Mouse (Mus musculus): ENCODE results near the gene Bcar3.
"Not testable (repeated sequence)": the region's sequence is repeated elsewhere in the genome, so short reads cannot be mapped to it uniquely, and the experiment has no call there.

Gene Bcar3

DNA sequence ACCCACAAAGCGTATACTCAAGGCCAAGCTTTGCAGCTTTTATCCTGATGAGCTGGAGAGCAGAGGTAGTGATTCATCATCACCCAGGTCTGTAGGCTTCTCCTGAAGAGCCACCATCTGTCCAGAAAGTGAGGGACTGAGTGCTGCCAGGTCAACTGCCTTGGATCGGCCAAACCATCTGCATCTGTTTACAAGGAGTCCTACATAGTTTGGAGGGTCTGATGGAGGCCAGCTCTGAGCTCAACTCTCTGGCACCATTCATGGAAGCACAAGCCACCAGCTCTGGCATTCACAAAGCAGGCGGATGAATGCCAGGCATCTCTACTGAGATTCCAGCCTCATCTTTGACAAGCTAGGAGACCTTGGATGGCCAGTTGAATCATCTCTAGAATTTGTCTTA lies 87.7 kb downstream of the Bcar3 start:
- no peak for DNase-seq (ENCODE audit: low spot score in 2 of 2)

DNA sequence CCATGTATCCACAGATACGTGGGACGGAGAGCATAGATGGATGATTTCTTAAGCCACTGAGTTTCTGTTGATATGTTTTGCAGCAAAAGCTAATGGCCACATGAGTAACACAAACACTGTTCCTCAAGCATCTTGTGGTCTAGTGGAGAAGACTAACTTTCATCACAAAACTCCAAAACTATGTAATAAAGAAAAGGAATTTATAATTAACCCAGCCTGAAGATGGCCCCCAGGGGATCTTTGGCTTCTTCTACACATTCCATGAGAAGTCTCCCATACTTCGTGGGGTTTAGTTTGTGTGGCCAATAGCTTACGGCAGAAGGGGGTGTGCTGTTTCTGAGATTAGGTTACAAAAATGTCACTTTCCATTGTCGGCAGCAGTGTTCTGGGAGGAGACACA lies 92.5 kb downstream of the Bcar3 start:
- no peak for DNase-seq (ENCODE audit: low spot score in 2 of 2)

DNA sequence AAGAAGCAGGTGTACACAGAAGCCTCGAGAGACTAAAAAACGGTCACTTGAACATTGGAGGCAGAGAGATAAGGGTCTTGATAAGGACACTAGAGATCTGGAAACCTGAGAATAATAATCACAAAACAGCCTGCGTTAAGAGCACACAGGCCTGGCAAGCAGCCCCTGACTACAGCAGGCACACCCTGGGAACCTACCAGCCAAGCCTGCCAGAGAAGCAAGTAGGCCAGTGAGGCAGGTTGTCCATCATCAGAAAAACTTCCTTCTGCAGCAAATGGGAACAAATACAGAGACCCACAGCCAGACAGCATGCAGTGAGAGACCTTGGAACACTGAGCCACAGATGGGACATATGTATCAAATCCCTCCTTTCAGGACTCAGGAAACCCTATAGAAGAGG lies 93.8 kb downstream of the Bcar3 start:
- no peak for DNase-seq (ENCODE audit: low spot score in 2 of 2)

DNA sequence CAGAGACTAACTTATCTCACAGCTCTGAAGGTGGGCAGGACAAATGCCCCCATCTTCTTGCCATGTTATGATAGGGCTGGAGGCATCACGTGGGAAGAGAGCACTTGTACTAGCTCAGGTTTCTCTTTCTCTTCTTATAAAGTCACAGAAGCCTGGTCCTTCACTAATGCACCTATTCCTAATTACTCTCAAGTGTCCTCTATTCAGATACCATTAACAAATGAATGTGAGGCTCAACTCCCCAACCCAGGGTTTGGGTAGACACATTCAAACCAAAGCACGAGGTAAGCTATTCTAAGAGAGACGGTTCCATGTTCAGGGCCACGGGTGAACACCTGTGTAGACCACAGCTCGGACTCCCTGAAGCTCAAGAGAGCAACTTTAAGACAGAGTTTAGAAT lies 96.0 kb downstream of the Bcar3 start:
- no peak for DNase-seq (ENCODE audit: low spot score in 2 of 2)

DNA sequence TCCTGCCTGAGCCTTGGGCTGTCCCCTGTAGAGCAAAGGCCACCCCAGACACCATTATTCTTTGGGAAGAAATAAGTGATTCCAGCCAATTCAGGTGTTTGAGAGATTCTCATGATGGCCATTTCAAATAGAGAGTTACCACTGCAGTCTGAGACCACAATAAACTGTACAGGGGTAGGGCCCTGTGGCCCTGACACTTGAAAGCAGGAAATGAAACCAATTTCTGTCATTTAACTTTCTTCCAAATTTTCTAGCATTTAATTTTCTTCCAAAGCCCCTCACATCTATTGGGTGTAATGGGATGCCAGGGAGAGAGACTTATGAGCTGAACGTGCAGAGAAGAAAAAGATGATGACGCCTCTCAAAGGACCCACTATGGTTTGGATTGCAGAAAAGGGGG lies 97.2 kb downstream of the Bcar3 start:
- no peak for DNase-seq (ENCODE audit: low spot score in 2 of 2)

DNA sequence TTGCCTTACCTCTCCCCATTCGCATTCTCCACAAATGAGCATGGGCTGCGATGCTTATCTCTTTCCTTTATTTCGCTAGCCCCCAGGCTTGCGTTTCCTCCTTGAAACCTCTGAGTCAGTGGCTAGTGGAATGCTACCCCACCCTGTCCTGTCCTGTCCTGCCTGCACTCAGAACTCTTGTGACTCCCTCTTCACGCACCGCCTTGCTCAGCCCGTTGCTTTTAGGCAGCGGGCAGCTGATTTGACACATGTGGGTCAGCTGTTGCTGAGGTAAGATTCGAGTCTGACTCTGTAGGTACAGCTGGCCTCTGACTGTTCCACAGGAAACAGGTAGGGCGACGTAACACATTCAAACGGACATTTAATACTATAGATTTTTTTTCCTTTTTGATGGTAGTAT lies 97.9 kb downstream of the Bcar3 start:
- DNase-seq (ENCODE audit: low spot score in 2 of 2), result no peak

DNA sequence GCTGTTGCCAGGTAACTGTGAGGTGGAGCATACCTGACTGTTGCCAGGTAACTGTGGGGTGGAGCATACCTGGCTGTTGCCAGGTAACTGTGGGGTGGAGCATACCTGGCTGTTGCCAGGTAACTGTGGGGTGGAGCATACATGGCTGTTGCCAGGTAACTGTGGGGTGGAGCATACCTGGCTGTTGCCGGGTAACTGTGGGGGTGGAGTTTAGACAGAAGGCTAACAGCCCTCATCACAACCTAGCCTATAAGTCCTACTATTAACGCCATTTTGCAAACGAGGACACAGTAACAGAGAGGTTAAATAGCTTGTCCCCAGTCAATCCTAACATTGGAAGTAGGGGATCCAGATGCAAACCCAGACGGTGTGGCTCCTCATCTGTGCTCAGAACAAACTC lies 99.5 kb downstream of the Bcar3 start:
- not testable (repeated sequence) for DNase-seq (ENCODE audit: low spot score in 2 of 2)

DNA sequence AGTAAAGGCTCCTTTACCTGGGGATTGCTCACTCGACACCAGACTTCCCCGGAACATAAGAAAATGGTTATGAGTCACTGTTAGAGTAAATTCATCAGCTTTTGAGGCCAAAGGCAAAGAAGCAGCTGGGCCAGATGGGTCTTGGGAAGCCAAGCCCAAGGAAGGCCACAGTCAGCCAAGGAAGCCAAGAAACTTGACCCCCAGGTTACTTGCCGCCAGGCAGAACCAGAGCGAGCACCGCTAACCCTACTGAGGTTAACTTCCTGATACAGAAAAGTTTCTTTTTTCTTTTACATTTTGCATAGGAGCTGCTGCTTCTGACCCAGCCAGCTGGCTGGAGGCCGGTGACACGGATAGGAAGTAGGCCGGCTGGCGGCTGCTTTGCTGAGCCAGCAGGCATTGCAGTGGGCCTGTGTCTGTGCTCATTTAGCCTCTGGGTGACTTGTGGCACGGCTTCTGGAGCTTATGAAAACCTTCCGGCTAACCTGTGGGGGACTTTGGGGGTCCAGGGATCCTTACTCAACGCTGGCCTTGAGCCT lies 100.0 kb downstream of the Bcar3 start:
- no peak for DNase-seq (ENCODE audit: low spot score in 2 of 2)

DNA sequence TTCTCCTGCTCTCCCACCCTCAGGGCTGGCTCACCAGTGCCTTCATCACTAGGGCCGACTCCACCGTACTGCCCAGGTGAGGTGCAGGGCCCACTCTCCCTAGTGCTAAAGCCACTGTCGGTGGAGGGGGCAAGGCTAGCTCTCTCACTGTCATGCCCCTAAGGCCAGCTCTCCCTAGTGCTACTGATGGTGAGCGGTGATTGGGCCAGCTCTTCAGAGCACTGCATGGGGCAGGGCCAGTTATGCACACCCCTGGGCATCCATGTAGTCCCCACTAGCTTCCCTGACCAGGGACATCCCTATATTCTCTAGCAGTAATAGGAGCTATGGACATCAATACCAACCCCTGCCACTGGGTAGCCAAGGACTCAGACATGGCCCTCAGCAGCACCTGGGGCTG lies 103.0 kb downstream of the Bcar3 start:
- no peak for DNase-seq (ENCODE audit: low spot score in 2 of 2)

DNA sequence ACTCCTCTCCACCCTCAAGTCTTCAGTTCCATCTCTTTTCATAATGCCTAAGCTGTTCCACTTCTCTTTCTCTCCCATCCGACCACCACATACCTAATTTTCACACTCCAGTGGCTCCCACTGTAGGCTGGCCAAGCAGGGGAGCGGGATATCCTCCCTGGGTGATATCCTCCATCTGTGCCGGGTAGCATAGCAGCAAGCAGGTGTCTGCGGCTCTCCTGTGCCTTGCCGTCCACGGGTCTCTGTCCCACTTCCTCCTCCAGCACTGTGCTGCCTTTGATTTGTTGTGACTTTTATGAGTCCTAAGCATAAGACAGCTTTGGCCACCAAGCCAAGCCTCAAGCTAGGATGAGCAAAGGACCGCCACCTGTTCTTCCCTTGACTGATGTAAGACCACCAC lies 103.5 kb downstream of the Bcar3 start:
- DNase-seq (ENCODE audit: low spot score in 2 of 2), result no peak

DNA sequence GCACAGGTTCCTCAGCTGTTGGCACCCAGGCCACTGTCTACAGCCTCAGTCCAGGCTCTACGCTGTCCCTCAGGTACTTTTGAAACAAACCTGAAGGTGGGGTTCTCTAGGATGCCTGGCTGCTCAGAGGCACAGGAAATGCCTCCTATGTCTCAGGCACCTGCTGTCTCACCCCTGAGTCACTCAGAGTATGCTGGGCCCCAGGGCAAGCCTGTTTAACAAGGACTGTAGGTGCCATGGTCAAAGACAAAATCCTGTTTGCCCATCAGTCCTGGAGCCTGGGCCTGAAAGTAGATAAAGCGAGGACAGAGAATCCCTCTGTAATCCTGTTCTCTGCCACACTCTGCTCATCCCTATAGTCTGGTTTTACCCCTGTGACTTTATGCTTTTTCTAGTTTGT lies 107.1 kb downstream of the Bcar3 start:
- DNase-seq (ENCODE audit: low spot score in 2 of 2), result no peak

DNA sequence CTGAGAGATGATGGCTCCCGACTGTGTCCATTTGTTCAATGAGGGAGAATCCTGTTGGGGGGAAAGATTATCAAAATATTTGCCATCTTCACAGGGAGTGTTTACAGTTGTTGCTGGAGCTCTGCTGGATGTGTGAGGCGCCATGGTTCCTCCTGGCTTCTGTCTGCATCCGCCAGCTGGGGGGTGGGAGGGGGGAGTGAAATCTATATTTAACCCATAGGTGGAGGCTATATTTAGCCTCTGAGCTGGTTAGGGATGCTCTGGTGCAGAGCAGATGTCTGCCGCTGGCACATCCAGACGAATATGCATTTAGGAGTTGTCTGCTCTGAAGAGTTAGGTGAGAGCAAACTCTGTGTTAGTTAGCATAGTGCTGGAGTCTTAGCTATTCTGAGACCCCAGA lies 108.2 kb downstream of the Bcar3 start:
- no peak for DNase-seq (ENCODE audit: low spot score in 2 of 2)

DNA sequence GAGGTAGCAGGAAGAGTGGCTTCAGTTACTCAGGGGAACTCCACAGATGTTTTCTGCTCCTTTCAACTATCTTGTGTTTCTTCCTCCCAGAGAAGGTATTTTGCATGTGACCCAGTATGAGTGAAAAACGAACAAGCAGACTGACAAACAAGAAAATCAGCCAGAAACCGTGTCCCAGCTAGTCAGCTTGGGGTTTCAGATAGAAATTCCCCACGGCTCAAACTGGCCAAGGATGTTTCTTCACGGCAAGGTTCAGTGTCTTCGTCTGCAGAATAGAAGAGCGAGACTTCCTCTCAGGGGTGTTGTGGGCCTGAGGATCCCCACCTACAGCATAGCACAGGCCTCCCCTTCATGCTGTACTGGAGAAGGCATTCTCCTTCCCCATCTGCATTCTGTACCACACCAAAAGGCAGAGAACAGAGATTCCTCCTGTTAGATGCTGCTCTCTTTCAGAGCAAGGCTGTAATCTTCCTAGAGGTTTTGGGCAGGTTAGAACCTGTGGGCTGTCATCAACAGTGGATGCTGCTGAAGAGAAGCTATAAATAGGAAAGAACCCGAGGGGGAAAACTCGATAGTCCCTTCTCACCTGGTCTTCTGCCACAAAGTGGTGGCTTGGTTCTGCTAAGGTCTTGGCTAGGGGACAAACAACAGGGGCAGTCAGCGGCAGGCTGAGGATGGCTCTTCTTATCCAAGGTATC lies 110.1 kb downstream of the Bcar3 start:
- DNase-seq (ENCODE audit: low spot score in 2 of 2), result no peak

DNA sequence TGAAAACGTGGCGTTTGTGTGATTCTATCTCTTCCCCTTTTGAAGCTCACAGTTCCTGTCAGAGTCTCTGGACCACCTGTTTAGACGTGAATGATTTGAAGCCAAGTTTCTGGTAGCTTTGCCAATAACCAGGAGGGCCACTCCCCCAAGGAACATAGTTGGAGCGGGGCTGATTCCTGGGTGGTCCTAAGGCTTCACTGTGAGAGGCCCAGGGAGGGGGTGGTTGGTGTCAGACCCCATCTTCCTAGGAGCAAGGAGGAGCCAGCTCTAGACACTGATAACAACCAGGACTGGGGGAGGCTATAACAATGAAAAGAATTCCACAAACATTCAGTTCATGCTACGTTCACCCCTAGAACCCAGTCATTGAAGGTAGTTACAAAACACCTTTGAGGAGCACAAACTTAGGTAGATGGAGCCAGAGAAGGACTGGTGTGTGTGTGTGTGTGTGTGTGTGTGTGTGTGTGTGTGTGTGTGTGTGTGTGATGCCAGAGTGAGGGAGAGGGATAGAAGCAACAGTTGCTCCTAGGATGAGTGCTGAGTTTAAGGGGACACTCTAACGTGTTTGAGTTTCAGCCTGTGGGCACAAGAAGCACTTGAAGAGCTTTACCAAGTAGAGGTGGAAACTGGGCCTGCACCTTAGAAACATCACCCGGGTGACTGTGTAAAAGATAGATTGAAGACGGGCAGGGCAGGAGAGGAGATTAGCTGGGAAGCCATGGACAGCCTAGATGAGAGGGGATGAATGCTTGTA lies 111.4 kb downstream of the Bcar3 start:
- DNase-seq (ENCODE audit: low spot score in 2 of 2), result no peak

DNA sequence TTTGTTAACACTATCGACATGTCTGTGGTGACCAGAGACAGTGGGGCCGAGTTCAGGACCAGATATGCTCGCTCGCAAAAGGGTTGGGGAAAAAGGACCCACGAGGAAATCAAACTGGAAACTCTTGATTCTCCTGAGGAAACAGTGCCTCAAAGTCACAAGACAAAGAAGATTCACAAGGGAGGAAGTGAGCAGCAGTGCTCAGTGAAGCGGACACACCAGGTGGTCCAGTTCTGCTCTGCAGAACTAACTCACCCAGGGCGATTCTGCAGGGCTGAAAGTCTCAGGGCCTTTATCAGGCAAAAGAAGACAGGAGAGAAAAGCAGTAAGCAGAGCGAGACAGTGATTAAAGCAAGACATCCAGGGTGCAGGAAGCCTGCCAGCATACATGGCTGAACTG lies 112.5 kb downstream of the Bcar3 start:
- DNase-seq (ENCODE audit: low spot score in 2 of 2), result no peak

DNA sequence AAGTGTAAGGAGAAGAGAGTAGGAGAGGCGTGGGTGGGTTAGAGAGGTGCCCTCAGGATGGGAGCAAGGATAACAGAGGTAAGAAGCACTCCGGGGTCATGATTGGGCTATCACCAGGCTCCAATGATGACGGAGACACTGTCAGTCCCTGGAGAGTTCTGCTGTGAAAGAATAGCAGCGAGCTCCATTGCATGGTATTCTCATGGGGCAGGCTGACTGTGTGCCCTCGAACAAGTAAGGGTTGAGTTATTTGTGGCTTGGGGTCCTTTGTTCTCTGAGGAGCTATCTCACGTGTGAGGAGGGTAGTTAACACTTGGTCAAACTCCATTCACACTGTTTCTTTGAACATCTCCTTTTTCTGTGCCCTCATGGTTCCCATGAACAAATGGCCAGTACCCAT lies 113.8 kb downstream of the Bcar3 start:
- DNase-seq (ENCODE audit: low spot score in 2 of 2), result no peak

DNA sequence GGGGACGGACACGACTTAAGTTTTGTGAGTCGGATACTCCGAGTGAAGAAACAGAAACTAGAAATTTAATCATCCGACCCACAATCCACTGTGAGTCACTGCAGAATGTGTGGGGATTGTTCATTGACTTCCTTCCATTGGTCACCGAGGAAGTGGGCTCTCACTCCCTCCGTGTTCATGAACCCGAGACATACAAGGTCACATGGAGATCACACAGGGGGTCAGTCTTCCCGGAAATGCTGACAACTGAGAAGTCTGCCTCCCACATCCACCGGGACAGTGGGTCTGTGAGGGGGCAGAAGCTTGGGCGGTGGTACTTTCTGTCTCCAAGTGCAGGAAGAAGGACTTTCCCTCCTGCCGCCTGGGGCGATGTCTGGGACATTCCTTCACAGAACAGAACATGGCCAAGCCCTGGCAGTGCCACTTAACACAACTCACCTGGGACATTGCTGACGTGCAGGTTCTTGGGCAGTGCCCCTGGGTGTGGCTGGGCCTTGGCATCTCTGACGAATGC lies 114.9 kb downstream of the Bcar3 start:
- DNase-seq (ENCODE audit: low spot score in 2 of 2), result no peak

DNA sequence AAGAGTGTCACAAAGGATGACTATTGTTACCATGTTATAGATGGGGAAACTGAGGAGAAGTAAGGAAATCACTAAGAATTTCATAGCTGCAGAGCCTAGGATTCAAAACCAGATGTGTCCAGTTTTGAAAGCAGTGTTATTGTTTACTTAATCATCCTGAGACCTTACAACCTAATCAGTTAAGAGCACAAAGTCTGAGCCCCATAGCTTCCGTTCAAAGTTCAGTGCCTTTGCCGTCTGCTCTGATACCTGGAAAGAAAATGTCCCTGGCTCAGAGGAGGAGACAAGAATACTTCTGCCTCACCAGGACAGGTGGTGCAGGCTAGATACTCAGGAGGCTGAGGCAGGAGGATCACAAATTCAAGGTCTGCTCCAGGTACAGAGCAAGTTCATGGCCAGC lies 117.7 kb downstream of the Bcar3 start:
- no peak for DNase-seq (ENCODE audit: low spot score in 2 of 2)

DNA sequence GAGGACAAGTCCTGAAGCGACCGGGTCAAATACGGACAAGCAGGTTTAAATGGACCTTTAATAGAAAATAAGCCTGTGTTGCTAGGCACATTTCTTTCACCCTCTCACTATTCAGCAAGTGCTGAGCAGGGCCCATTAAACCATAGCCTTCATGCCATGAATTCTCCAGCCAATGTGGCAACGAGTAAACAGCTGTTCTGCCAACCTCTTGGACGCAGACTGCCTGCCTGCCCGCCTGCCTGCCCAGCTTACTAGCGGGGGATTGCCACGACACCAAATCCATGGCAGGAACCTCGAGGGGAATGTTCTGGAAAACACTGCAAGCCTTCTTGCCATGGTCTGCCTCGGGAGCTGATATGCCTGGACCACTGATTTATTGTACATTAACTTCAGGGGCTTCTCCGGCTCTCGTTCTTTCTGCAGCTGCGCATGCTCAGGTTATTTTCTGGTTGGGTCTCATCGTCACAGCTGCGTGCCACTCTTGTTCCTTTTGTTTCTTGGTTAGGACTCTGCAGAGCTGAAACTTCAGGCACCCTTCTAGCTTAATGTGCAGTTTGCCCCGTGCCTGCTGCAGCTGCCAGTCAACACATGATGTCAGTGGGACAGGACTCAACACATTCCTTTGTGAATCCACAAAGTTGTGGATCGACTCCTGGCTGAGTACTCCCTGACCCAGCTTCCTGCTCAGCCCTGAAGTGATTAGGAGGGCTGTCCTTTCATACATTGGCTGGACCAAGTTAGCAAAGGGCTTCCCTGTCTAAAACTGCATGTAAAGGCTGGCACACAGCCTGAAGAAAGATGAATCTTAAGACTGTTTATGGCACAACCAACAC lies 120.0 kb downstream of the Bcar3 start:
- DNase-seq (ENCODE audit: low spot score in 2 of 2), result peak; percentile 66 to 72

DNA sequence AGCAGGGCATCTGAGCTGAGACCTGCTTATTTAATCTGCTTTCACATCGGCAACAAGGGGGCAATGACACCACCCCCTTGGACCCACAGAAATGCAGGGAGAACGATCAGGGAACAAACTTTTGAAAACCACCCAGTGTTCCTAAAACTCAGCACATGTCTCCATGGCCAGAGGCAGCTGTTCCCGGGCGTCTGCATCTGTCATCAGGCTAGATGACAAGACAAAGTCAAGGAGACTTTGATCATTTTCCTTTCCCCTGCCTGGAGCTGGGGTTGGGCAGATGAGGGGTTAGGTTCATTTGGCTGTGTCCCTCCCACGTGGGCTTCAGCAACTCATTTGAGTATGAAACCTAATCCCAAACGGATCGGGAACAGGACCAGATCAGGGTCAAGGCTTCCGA lies 120.9 kb downstream of the Bcar3 start:
- DNase-seq (ENCODE audit: low spot score in 2 of 2), result no peak

DNA sequence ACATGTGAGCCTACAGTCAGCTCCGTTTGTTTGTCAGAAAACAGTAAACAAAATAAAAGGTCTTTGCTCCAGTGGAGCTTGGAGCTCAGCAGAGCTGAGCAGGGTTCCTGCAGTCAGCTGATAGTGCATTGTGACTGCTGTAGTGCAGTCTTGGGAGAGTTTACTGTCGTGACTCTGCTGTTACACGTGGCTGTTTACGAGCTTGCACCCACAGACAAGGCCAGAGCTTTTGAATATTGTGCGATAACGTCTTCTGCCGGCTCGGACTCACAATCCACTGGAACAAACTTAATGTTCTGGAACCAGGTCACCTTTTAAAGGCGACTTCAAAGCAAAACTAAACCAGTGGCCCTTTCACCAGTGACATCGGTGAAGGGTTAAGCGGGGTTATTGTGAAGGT lies 123.5 kb downstream of the Bcar3 start:
- no peak for DNase-seq (ENCODE audit: low spot score in 2 of 2)

DNA sequence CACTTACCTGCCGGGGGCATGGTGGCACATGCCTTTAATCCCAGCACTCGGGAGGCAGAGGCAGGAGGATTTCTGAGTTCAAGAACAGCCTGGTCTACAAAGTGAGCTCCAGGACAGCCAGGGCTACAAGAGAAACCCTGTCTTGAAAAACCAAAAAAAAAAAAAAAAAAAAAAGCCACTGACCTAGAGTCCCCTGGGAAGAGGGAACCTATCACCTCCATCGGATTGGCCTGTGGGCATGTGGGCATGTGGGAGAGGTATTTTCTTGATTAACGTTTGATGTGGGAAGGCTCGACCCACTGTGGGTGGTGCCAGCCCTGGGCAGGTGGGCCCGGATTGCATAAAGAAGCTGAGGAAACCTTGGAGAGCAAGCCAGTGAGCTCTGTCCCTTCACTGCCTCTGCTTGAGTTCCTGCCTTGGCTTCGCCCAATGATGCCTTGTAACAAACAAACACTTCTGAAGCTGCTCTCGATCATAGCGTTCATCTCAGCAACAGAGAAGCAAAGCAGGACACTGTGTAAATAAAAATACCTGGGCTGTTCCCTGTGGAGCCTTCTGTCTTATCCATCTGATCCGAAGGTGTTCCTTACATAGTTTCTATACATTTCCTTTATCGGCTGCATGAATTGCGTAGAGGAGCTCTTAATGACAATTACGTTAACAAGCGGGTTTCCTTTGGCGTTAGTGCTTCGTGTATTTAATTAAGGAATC lies 124.8 kb downstream of the Bcar3 start:
- no peak for DNase-seq (ENCODE audit: low spot score in 2 of 2)

All from right cerebral cortex, postnatal 10 days (tissue).